Mouse (Mus musculus): ENCODE results near the gene Gm44965.

The Gm44965 gene

DNA sequence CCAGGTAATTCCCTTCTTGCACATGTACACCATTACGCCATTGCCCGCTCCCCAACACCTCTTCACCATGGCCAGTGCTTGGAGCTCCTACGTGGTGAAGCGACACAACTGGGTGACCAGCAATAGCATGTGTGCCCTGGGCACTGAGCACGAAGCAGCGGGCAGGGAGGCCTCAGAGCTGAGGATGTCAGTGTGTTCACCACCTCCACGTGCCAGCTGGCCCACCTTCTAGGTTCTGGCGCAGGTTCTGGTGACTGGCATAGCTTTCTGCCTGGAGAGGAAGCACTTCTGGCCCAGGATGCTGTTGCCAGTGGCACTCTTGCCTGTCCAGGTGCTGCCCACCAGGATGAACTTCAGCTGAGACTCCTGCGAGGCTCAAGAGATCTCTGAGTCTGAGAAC, 71.7 kb downstream of the Gm44965 start:
- DNase-seq (ENCODE audit: low spot score in 2 of 2), result no peak

GRCm38 (mm10) chr6:48666159-48666586, 72.4 kb downstream of the Gm44965 start:
- DNase-seq (ENCODE audit: low spot score in 2 of 2), result no peak

GRCm38 (mm10) chr6:48668022-48668421, 74.3 kb downstream of the Gm44965 start:
- DNase-seq (ENCODE audit: low spot score in 2 of 2), result no peak
